Mouse (Mus musculus): ENCODE data around the gene Agbl4.
"Not testable (repeated sequence)": the region's sequence is repeated elsewhere in the genome, so short reads cannot be mapped to it uniquely, and the experiment has no call there.

Gene Agbl4

DNA sequence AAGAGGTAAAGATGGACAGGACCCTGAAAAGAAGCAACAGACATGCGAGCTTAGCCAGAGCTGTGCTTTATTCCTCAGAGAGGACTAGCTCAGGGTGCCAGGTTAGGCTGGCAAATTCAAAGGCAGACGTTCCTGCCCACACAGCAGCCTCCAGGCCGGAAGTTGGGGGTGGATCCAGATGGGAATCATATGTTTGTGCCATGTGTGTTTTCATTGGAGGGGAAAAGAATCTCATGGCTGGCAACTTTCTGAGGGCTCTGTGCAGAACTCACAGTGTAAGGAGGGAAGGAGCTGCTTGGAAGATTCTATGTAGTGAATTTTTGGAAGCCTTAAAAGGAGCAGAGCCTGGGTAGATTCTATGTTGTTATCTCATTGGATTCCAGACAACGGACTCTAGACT lies 519.1 kb downstream of the Agbl4 start:
- DNase-seq (ENCODE audit: low read depth, low spot score): no peak

DNA sequence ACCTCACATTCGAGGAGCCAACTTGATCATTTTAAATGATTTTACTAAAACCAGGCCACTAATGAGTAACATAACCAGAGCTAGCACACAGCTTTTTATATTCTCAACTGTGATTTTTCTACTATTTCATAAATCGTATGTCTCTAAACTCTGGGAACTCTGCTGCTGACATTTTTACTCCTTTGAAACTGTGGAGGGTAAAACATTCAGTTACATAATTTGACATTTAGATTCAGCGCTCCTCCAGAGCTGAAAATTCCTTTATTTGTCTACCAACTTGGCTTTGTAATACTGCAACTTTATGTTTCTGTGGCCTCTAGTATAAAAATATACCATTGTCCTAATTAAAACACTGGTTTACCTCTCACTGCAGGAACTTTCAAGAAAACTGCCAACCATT lies 523.6 kb downstream of the Agbl4 start:
- DNase-seq (ENCODE audit: low read depth, low spot score): no peak

DNA sequence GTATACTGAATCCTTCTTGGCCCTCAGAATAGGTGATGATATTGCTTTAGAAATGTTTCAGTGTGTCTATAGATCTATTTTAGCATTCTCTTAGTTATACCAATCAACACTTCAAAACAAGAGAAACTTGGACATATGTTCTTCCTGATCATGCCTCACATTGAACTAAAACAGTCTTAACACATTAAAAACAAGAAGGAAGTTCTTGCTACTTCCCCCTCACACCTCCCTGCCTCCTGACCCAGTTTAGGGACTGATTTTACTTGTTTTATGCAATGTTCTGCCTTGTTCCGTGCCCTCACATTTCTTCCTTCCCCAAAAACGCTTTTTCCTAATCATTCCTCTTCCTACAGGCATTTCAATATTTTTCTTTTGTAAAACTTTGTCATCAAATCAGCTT lies 604.2 kb downstream of the Agbl4 start:
- DNase-seq (ENCODE audit: low read depth, low spot score): no peak

DNA sequence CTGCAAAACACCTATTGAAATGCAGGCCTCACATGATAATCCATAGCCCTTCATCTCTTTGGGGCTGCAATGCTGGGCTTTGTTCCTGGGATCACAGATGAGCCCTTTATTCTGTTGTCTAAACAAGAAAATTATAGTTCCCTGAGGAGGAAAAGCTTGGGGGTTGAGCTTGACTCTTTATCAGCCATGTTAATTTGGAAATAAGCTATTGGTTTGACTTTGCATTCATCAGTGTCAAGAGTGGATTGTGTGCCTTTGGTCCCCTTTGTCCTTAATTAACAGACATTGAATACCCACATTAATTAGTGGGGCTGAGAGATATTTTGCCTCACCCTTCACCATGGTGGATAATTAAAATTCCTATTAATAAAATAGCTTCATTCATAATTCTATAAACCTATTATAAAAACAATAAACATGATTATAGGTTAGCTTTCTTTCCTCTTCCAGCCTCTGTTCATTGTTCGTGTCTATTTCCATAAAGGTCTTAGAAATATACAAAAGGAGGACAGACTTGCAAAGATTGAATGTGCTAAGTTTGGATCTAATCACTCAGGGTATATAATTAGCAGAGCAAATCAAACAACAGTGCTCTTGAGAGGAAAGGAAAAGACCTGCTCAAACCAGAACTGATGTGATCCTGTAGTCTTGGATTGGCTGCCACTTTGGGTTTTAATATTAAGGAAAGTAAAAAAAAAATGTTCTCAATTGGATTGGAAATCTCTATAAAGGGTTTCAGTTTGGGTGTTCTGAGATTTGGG lies 607.4 kb downstream of the Agbl4 start:
- DNase-seq (ENCODE audit: low read depth, low spot score): no peak

DNA sequence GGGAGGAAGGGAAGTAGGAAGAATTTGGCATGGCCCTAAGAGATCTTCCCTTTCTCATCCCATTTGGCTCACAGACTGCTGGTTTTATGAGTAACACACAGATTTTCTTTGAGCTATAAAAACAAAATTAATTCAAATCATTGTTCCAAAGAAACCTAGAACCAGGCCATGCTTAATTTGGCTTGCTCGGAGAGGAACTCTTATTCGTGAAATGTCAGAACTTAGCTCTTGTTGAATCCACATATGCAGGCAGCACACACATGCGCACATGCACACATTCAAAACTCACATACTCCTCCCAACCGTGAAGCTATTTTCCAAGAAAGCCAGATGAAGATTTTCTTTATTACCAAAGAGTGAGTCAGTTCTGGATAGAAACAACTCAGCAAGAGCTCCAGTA lies 621.9 kb downstream of the Agbl4 start:
- DNase-seq (ENCODE audit: low read depth, low spot score): no peak

DNA sequence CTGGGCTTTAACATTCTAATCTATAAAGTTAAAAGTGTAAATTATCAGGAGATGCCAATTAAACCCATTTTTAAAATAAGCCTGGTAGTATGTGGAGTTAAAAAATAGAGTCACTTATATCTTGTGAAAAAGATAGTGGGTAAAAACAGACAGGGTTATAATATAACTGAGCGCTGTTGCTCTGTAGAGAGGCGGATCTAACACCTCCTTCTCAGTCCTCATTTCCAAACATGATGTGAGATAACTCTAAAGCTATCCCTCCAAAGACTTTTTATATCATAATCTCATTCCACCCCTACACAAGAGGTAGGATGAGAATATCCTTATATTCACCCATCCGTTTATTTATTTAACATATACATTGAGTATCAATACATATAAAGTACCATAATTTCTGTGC lies 669.9 kb downstream of the Agbl4 start:
- no peak for DNase-seq (ENCODE audit: low read depth, low spot score)

DNA sequence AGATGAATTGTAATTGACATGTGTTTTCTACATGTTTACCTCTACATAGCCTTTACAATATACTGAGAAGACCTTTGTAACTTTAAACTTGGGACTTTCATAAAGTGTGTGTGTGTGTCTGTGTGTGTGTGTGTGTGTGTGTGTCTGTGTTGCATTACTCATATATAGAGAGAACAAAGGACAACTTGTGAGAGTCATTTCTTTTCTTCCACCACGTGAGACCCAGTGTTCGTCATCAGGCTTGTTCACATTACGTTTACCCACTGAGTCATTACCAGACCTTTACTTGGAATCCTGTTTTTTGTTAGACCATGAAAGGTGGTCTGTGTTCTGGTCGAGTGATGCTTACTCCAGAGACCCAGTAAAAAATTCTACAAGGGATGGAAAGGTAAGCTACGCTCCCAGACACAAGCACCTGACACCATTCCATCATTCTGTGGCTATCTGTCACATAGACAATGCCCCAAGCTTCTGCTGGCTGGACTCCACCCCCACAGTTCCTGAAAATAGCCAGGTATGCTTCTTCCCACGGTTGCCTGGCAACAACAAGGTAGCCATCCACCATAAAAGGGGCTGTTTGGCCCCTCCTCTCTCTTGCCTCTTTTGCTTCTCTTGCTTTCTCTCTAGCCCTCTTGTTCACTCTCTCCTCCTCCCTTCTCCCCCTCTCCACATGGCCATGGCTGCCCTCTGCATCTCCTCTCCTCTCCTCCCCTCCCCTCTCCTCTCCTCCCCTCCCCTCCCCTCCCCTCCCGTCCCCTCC lies 676.5 kb downstream of the Agbl4 start:
- DNase-seq (ENCODE audit: low read depth, low spot score): no peak

DNA sequence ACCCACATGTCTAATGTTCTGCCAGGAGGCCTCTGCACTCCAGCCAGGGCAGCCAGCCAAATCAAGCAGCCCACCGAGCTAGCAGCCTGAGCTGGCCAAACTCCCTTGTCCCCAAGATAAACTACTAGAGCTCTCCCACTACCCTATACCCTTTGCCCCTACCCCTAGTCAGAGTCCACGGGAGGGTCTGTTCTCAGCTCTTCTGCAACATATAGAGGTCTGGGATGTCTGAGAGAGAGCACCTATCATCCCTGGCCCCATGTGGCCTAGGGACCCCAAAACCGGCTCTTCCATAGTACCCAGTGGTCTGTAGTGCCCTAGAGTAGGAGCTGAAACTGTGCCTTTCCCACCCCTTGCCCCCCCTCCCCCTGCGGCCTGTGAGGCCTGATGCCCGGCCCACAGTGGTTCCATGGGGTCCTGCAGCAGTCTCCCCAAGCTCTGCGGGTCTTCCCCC lies 677.3 kb downstream of the Agbl4 start:
- no peak for DNase-seq (ENCODE audit: low read depth, low spot score)

DNA sequence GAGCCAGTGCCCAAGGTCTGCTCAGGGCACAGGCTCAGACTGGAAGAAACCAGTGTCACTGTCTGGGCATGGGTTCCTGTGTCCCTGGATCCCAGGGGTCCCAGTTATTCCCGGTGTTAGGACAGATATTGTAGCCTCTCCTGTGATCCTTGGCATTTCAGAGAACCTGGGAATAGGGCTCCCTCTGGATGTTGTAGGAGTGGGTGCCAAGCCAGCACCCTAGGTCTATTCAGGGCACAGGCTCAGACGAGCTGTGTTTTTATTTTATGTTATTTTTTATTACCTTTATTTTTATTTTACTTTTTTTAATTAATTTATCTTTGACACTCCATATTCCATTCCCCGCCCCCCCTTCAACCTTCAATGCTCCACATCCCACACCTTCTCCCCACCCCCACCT lies 680.3 kb downstream of the Agbl4 start:
- no peak for DNase-seq (ENCODE audit: low read depth, low spot score)

DNA sequence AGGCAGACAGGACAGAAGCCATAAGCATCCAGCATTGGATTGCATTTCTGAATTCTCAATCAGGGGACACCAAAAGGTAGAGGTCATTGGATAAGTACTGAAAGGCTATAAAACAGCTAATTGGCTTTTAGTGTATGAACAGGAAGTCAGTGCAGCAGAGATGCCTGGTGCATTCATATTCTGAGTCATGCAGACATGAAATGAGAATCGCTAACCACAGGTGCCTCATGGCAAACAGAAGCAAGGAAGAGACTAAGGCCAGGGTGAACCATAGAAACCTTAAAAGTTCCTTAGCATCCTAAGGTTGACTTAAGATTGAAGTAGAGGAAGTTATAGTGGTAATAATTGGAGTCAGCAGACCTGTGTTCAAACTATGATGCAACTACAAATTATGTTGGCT lies 687.9 kb downstream of the Agbl4 start:
- no peak for DNase-seq (ENCODE audit: low read depth, low spot score)

DNA sequence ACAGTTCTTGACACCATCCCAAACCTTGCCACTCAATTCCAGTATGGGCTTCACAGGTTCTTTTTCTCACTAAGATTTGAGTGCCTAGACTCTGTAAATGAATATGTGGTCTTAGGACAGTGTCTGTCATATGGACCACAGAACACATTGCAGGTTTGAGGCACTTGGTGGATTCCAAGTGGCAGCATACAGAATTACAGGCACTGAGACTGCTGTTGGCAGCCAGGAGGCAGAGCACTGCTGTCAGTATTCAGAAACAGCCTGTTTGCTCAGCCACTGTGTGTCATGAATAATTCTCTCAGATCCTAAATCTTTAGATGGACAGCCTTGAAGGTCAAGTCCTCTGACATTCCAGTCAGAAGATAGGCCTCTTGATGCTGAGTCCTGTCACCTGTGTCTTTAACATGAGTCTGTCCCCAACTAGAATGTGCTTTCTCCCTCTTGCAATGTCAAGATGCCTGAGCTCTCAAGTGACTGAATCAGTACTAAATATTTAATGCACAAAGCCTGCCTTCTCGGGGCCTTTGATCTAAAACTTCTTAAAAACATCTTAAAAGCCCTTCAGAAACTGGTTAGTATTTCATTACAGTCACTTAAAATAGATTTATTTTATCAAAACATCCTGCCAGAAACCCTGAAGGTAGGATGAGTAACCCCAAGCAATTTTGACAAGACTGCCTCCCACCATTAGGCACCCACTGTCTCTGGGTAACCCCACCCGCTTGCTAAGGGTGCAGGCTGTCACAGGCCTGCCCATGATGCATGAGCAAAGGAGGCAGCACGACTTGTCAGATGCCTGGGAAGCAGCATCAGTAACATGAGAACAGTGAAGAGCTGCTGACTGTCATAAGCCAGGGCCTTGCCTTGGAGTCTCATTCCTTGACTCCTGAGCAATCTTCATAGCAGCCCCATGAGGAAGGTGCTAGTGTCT lies 739.0 kb downstream of the Agbl4 start:
- no peak for DNase-seq (ENCODE audit: low read depth, low spot score)

DNA sequence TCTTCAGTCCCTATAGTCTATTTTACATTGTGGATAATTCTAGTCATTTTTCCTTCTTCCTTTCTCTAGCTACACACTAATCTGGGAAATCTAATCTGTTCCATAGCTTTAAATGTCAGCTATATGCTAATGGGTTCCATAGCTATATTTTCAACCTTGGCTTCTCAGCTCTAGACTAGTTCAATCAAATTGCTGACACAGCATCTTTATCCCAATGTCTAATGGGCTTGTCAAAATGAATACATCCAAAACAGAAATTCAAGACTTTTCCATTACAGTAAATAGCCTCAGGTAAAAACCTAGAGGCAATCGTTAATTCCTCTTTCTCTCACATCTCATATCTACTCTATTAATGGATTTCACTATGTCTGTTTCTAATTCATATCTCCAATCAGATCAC lies 750.3 kb downstream of the Agbl4 start:
- DNase-seq (ENCODE audit: low read depth, low spot score): no peak

DNA sequence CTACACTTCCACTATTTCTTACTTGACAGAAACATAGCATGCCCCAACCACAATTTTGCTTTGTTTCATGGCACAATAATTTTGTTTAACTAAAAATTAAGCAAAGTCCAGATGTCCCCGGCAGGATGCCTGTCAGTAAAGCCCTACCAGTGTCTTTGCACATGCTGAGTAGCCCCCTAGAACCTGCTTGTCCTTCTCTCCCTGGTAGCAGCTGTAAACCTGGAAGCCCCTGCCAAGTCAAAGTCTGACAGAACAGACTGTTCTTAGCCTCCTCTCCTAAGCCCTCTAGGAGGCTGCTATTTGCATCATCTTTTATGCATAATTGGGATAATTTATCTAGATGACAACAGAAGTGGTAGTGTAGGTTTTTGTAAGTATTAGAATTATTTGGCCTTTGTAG lies 758.4 kb downstream of the Agbl4 start:
- no peak for DNase-seq (ENCODE audit: low read depth, low spot score)

DNA sequence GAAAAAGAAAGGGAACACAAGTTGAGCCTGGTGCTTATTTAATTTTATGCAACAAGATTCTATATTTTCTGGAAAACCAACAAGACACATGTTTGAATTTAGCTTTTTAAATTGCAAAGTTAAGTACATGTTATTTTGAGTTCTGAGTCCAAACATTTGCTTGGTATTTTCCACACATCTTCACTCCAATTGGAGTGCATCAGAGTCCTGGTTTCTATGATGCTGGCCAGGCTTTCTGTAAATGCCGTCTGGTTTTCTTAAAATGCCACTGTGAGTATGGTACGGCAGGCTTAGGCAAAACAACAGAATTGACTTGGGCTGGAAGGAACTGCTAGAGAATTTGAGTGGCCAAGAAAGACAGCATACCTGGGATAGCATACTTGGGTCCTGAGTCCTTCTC lies 784.0 kb downstream of the Agbl4 start:
- no peak for DNase-seq (ENCODE audit: low read depth, low spot score)

DNA sequence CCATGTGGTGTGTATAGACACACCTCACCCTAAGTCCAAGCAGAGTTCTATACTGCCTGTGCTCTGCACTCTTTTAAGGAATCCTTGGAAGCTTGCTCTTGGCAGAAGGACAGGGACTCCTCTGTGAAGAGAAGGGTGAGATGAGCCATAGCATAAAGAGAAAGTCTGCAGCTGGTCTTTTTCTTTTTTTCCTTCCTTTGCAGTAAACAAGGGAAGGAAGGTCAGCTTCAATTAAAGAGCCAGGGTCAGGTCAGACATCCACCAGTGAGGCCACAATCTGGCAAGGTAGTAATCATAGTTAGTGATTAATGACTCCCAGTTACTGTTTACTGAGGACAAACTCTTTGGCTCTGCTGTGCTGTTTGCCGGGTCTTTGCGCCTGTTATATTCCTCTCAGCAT lies 802.6 kb downstream of the Agbl4 start:
- DNase-seq (ENCODE audit: low read depth, low spot score): no peak

DNA sequence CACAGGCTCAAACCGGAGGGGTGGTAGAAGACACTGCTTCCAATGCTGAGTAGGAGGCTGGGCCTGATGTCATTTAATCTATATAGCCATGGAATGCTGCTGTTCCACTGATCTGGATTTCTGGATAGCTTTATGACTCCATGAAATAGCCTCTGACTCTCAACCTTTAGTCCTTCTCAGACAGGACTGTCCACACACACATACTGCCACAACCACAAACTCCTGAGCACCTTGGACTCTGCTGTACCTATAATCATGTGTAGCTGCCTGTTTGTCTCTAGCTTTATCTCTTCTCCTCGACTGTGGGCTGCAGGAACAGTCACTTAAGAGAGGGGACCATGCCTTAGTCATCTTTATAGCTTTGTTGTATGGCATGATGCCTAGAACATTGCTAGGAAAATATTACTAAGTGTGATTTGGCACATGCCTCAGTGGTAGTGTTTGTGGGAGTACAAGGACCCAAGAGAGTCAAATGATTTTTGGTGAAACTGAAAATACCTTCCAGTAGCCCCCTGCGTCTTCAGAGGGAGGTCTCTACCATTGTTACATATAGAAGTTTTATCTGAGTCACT lies 817.8 kb downstream of the Agbl4 start:
- DNase-seq (ENCODE audit: low read depth, low spot score): no peak

DNA sequence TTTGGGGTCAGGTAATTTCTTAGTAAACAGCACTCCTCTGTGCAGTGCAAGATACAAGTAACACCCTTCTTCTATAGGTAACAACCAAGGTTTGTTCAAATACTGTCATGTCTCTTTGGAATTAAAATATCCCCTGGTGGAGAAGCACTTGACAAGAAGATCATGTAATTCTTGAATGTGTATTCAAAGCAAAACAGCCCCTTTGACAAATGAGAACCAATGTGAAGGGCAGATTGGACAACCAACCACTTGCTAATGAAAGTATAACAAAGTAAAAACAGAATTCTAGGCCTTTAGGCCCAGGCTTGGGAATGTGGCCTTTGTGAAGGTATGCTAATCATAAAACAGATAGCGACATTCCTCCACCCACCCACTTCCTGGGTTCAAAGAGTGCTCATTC lies 821.6 kb downstream of the Agbl4 start:
- not testable (repeated sequence) for DNase-seq (ENCODE audit: low read depth, low spot score)

DNA sequence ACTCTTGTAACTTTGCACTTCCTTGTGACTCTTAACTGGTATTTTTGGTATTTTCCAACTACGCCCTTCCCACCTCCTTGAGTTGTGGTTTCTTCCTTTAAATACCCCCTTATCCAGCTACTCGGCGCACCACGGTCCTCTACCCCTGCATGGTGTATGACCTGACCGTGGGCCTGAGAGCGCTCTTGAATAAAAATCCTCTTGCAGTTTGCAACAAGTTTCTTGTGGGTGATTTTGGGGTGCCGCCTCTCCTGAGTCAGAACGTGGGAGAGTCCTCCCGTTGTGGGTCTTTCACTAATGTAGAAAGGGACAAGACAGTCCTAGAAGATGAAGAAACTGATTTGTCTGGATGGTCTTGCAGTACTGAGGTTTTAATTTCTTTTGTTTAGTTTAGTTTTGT lies 822.1 kb downstream of the Agbl4 start:
- DNase-seq (ENCODE audit: low read depth, low spot score): not testable (repeated sequence)

DNA sequence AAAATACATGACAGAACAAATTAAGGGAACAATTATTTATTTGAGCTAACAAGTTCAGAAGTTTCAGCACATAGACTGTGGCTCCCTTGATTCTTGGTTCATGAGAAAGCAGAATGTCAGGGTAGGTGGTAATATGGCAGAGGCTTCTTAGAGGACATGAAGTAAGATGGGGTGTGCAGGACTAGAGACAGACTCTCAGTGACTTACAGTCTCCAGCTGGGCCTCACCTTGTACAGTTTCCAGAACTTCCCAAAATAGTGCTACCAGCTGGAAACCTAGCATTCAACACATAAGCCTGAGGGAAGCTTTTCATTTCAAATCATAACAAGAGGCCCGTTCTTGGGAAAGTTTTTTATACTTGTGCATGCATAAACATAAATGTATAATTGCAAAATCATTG lies 836.4 kb downstream of the Agbl4 start:
- DNase-seq (ENCODE audit: low read depth, low spot score): no peak

DNA sequence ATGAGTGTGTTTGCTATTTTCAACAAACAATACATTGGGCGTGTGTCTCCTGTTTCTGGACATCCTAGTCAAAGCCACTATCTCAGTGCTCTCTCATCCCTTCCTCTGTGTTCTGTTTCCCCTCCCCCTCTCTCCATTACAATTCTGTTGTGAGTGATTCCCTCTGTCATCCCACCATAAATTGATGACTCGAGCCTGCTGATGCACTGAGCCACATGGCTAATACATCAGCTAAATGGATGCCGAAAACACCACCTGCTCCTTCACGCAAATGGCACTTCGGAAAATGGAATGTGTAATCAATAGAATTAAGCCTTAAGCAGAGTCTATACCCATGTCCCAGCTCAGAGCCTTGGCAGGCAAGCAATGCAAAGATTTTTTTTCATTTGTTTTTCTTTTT lies 854.5 kb downstream of the Agbl4 start:
- no peak for DNase-seq (ENCODE audit: low read depth, low spot score)

DNA sequence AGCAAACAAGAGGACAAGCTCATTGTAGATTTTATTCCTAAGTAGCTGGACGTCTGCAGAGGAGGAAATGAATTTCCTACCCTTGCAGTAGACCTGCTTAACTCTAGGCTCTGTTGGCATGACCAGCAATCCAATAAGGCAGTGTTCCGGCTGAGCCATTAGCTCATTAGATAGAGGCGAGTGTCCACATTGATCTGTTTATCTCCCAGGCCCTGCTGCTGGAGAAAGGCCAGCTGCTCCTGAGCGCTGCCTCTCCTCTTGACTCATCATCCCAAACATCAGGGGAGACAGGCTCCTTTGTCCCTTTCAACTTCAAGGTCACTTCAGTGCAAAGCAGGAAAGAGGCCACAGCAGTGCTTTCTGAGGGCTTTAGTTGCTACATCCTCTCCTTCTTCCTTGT lies 858.0 kb downstream of the Agbl4 start:
- DNase-seq (ENCODE audit: low read depth, low spot score): no peak

DNA sequence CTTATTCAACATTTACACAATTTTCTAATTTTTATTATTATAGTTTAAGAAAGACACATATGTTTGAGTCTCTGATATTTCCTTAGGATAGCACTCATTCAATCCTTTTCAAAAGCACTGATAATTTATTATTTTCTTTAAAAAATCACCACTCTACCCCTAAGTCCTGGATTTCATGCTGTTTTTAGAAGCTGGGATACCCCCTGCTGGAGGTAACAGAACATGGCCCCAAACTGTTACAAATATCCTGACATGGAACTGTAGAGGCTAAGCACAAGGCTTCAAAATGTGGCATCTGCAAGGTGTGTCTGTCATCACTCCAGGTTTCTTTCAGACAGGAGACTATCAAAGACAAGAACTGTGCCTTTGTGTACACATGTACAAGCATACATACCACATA lies 859.5 kb downstream of the Agbl4 start:
- DNase-seq (ENCODE audit: low read depth, low spot score): no peak
